Mouse (Mus musculus) pancreas, adult 10 weeks (tissue): ENCODE data around the gene Rbbp6. TPM values are rescaled to one million over a fixed set of nuclear protein-coding genes. Genes with fewer than 3 reads are reported as not detected.

Source experiments
- polyA plus RNA-seq: library from polyadenylated mRNA; stranded (reverse); fragments of 350-450 nt; fragmentation: Illumina TruSeq; extraction: RNeasy Lipid Tissue Mini Kit (QIAGEN cat#74804); gene quantifications from one replicate; pipeline ENCODE4 v1.2.3, GENCODE M21; 2015; ENCODE audit warnings: low read depth, low replicate concordance; ENCODE audit not compliant: insufficient read depth

Gene Rbbp6
- 14.7 TPM for polyA plus RNA-seq

GRCm38 (mm10) chr7:122965386-122965785 lies at the start of gene Rbbp6:
Gene Rbbp6 (plus strand): TSS chr7:122965686.

Other genes starting within 250 kb of the Rbbp6 start
- 17.2 TPM for gene Tnrc6a, start 158.2 kb downstream of the Rbbp6 start, polyA plus RNA-seq
- gene Slc5a11, start 249.1 kb downstream of the Rbbp6 start, polyA plus RNA-seq: not detected